Mouse (Mus musculus) macrophage (primary cell): Measurements from ENCODE around the gene D430041D05Rik. TPM values are rescaled to one million over a fixed set of nuclear protein-coding genes. Genes with fewer than 3 reads are reported as not detected.

Experiments used
- H3K27ac ChIP-seq: fragments of 350-480 bp; formaldehyde crosslinking; 2 replicates; pipeline ENCODE4 v1.9.0; 2021
- H3K36me3 ChIP-seq: fragments of 350-480 bp; formaldehyde crosslinking; 2 replicates; pipeline ENCODE4 v1.9.0; 2021; ENCODE audit errors: inconsistent target
- H3K4me3 ChIP-seq: fragments of 350-480 bp; formaldehyde crosslinking; 2 replicates; pipeline ENCODE4 v1.9.0; 2021; ENCODE audit errors: inconsistent target
- H3K79me2 ChIP-seq: fragments of 350-480 bp; formaldehyde crosslinking; 2 replicates; pipeline ENCODE4 v1.9.0; 2021; ENCODE audit errors: inconsistent target
- WGBS: methylation state at CpG from one replicate; pipeline ENCODE4 v1.1.7; 2026; ENCODE audit warnings: inconsistent platforms; ENCODE audit not compliant: missing documents; 5-methylcytosine and 5-hydroxymethylcytosine counted together
- polyA plus RNA-seq: library from polyadenylated mRNA; stranded (reverse); fragments of 250-400 nt; gene quantifications from 3 replicates; pipeline ENCODE4 v1.2.4, GENCODE M21; 2018; ENCODE audit warnings: inconsistent platforms

The D430041D05Rik gene
- polyA plus RNA-seq, 1 experiment from 2014 or later = not detected

- H3K4me3 ChIP-seq = no peak overlapping the region
- no peaks in the 10 kb centered on the region for H3K36me3 ChIP-seq
- 95% methylated on average over 4 of the region's 4 CpGs for WGBS
- H3K79me2 ChIP-seq = no peaks in the 10 kb centered on the region
- H3K27ac ChIP-seq = no peak overlapping the region
Observed at GRCm38 (mm10) chr2:104246851-104247250, 164.0 kb downstream of the D430041D05Rik start.

GRCm38 (mm10) chr2:104242055-104242454 lies 168.8 kb downstream of the D430041D05Rik start:
- WGBS = 90% methylated on average over 5 of the region's 5 CpGs
- H3K27ac ChIP-seq = no peak overlapping the region
- H3K79me2 ChIP-seq = no peaks in the 10 kb centered on the region
- no peak overlapping the region for H3K4me3 ChIP-seq
- H3K36me3 ChIP-seq = no peaks in the 10 kb centered on the region

- Histone ChIP-seq H3K79me2 (no peaks in the 10 kb centered on the region), H3K27ac (no peak overlapping the region), H3K36me3 (no peaks in the 10 kb centered on the region), H3K4me3 (no peak overlapping the region)
- WGBS = 73% methylated on average over 4 of the region's 4 CpGs
Observed at GRCm38 (mm10) chr2:104237141-104237540, 173.7 kb downstream of the D430041D05Rik start.

- no peaks in the 10 kb centered on the region for H3K36me3 ChIP-seq
- H3K79me2 ChIP-seq = no peaks in the 10 kb centered on the region
- H3K27ac ChIP-seq = no peak overlapping the region
- H3K4me3 ChIP-seq = no peak overlapping the region
- 69% methylated on average over 2 of the region's 2 CpGs for WGBS
Observed at GRCm38 (mm10) chr2:104230444-104230843, 180.4 kb downstream of the D430041D05Rik start.

GRCm38 (mm10) chr2:104226057-104226456 lies 184.8 kb downstream of the D430041D05Rik start:
- 90% methylated on average over 4 of the region's 4 CpGs for WGBS
- no peaks in the 10 kb centered on the region for H3K79me2 ChIP-seq
- no peaks in the 10 kb centered on the region for H3K36me3 ChIP-seq
- H3K4me3 ChIP-seq = no peak overlapping the region
- H3K27ac ChIP-seq = no peak overlapping the region

GRCm38 (mm10) chr2:104219733-104220391 lies 191.0 kb downstream of the D430041D05Rik start:
- Histone ChIP-seq H3K79me2 (no peaks in the 10 kb centered on the region), H3K36me3 (no peaks in the 10 kb centered on the region), H3K4me3 (no peak overlapping the region), H3K27ac (no peak overlapping the region)
- 97% methylated on average over 14 of the region's 14 CpGs for WGBS

- no peaks in the 10 kb centered on the region for H3K36me3 ChIP-seq
- no peak overlapping the region for H3K4me3 ChIP-seq
- H3K27ac ChIP-seq = no peak overlapping the region
- H3K79me2 ChIP-seq = no peaks in the 10 kb centered on the region
- WGBS = 80% methylated on average over 9 of the region's 9 CpGs
Observed at GRCm38 (mm10) chr2:104218588-104219065, 192.2 kb downstream of the D430041D05Rik start.

- no peak overlapping the region for H3K4me3 ChIP-seq
- 90% methylated on average over 10 of the region's 10 CpGs for WGBS
Observed at GRCm38 (mm10) chr2:104218114-104218513, 192.7 kb downstream of the D430041D05Rik start.

GRCm38 (mm10) chr2:104209408-104209807 lies 201.4 kb downstream of the D430041D05Rik start:
- H3K27ac ChIP-seq = no peak overlapping the region
- WGBS = 100% methylated on average over 2 of the region's 2 CpGs
- H3K36me3 ChIP-seq = no peaks in the 10 kb centered on the region
- H3K4me3 ChIP-seq = no peak overlapping the region
- no peaks in the 10 kb centered on the region for H3K79me2 ChIP-seq

More at GRCm38 (mm10) chr2:104218114-104218513, 192.7 kb downstream of the D430041D05Rik start:
- Histone ChIP-seq H3K27ac (no peak overlapping the region), H3K36me3 (no peaks in the 10 kb centered on the region), H3K79me2 (no peaks in the 10 kb centered on the region)

- no peak overlapping the region for H3K27ac ChIP-seq
- H3K4me3 ChIP-seq = no peak overlapping the region
- H3K36me3 ChIP-seq = no peaks in the 10 kb centered on the region
- 93% methylated on average over 5 of the region's 5 CpGs for WGBS
- no peaks in the 10 kb centered on the region for H3K79me2 ChIP-seq
Observed at GRCm38 (mm10) chr2:104208415-104208814, 202.4 kb downstream of the D430041D05Rik start.

GRCm38 (mm10) chr2:104207948-104208347 lies 202.9 kb downstream of the D430041D05Rik start:
- no peak overlapping the region for H3K4me3 ChIP-seq
- H3K27ac ChIP-seq = no peak overlapping the region
- WGBS = 27% methylated on average over 10 of the region's 10 CpGs
- no peaks in the 10 kb centered on the region for H3K36me3 ChIP-seq
- H3K79me2 ChIP-seq = no peaks in the 10 kb centered on the region

- no peaks in the 10 kb centered on the region for H3K79me2 ChIP-seq
- no peak overlapping the region for H3K4me3 ChIP-seq
- no peak overlapping the region for H3K27ac ChIP-seq
- H3K36me3 ChIP-seq = no peaks in the 10 kb centered on the region
- 80% methylated on average over 8 of the region's 8 CpGs for WGBS
Observed at GRCm38 (mm10) chr2:104205623-104206022, 205.2 kb downstream of the D430041D05Rik start.

GRCm38 (mm10) chr2:104200211-104200610 lies 210.6 kb downstream of the D430041D05Rik start:
- 73% methylated on average over 3 of the region's 3 CpGs for WGBS
- H3K27ac ChIP-seq = no peak overlapping the region
- H3K36me3 ChIP-seq = no peaks in the 10 kb centered on the region
- H3K4me3 ChIP-seq = no peak overlapping the region
- no peaks in the 10 kb centered on the region for H3K79me2 ChIP-seq

GRCm38 (mm10) chr2:104198186-104198585 lies 212.6 kb downstream of the D430041D05Rik start:
- no peak overlapping the region for H3K27ac ChIP-seq
- WGBS = 92% methylated on average over 6 of the region's 6 CpGs
- H3K36me3 ChIP-seq = no peaks in the 10 kb centered on the region
- H3K4me3 ChIP-seq = no peak overlapping the region
- H3K79me2 ChIP-seq = no peaks in the 10 kb centered on the region

GRCm38 (mm10) chr2:104197281-104197680 lies 213.5 kb downstream of the D430041D05Rik start:
- 47% methylated on average over 3 of the region's 3 CpGs for WGBS
- Histone ChIP-seq H3K27ac (no peak overlapping the region), H3K4me3 (no peak overlapping the region), H3K79me2 (no peaks in the 10 kb centered on the region), H3K36me3 (no peaks in the 10 kb centered on the region)
